Mouse (Mus musculus) kidney, adult 2 months (tissue): ENCODE data around the gene Atp8a1.

Experiments
- CTCF ChIP-seq: fragments of 200-500 bp; conservative IDR thresholded peaks from 2 replicates; pipeline ENCODE4 v1.5.1; 2011; ENCODE audit warnings: low read depth, mild to moderate bottlenecking, control low read depth, low read length, moderate library complexity, mixed read lengths; ENCODE audit not compliant: insufficient read depth, insufficient read length
- POLR2A ChIP-seq: fragments of 200-500 bp; IDR thresholded peaks from one replicate; pipeline ENCODE4 v1.6.1; 2011; ENCODE audit warnings: low read depth, low read length, control low read depth

- TF ChIP-seq POLR2A (no peak), CTCF (no peak)
Measured at GRCm38 (mm10) chr5:67823771-67824170, 23.5 kb downstream of the Atp8a1 start.
